Mouse (Mus musculus) myocyte (in vitro differentiated cells): ENCODE measurements at regions not wholly inside any gene's neighbourhood (a gene's known extent, or its start where the extent isn't known, plus 50 kb on each side); places are given as distances from the start of the nearest gene placed in this dataset.

Experiments
- H3K27me3 ChIP-seq: one replicate; pipeline ENCODE4 v1.6.1; 2011; ENCODE audit not compliant: control insufficient read depth, insufficient read depth, insufficient read length
- H3K36me3 ChIP-seq: one replicate; pipeline ENCODE4 v1.6.1; 2011; ENCODE audit not compliant: control insufficient read depth, insufficient read depth
- H3K4me2 ChIP-seq: one replicate; pipeline ENCODE4 v1.6.1; 2011; ENCODE audit warnings: low read depth, control low read depth
- H3K4me3 ChIP-seq: one replicate; pipeline ENCODE4 v1.5.1; 2011; ENCODE audit warnings: mild to moderate bottlenecking, control low read depth, moderate library complexity
- H3K79me2 ChIP-seq: one replicate; pipeline ENCODE4 v1.6.1; 2011; ENCODE audit not compliant: control insufficient read depth, insufficient read depth
- H3ac ChIP-seq: one replicate; pipeline ENCODE4 v1.6.1; 2011; ENCODE audit not compliant: control insufficient read depth, insufficient read length
- CEBPB ChIP-seq: IDR thresholded peaks from 2 replicates; pipeline ENCODE4 v1.6.1; 2011; ENCODE audit warnings: mild to moderate bottlenecking, moderate library complexity; ENCODE audit not compliant: poor library complexity, insufficient read depth, severe bottlenecking
- E2F4 ChIP-seq: IDR thresholded peaks from one replicate; pipeline ENCODE4 v1.6.1; 2011; ENCODE audit warnings: mild to moderate bottlenecking, control low read depth, moderate library complexity; ENCODE audit not compliant: insufficient read depth
- MAX ChIP-seq: IDR thresholded peaks from one replicate; pipeline ENCODE4 v1.6.1; 2011; ENCODE audit warnings: low read depth, mild to moderate bottlenecking, control low read depth
- MYOD1 ChIP-seq, 3 experiments: IDR thresholded peaks; one replicate each; pipeline ENCODE4 v1.6.1; 2011; ENCODE audit warnings: control low read depth in 2 of 3, low read depth in 2 of 3, mild to moderate bottlenecking in 2 of 3, moderate library complexity in 1 of 3; ENCODE audit not compliant: insufficient read length in 2 of 3, control insufficient read depth in 1 of 3
- MYOG ChIP-seq, 3 experiments: IDR thresholded peaks; one replicate each; pipeline ENCODE4 v1.6.1; 2011; ENCODE audit warnings: control low read depth in 2 of 3, low read depth in 2 of 3, mild to moderate bottlenecking in 2 of 3; ENCODE audit not compliant: insufficient read length in 2 of 3, control insufficient read depth in 1 of 3, insufficient read depth in 1 of 3
- POLR2A ChIP-seq: IDR thresholded peaks from one replicate; pipeline ENCODE4 v1.6.1; 2011; ENCODE audit warnings: low read depth, mild to moderate bottlenecking, control low read depth, moderate library complexity; ENCODE audit not compliant: insufficient read length
- POLR2AphosphoS2 ChIP-seq: IDR thresholded peaks from one replicate; pipeline ENCODE4 v1.6.1; 2011; ENCODE audit warnings: low read depth, control low read depth; ENCODE audit not compliant: insufficient read length
- REST ChIP-seq: IDR thresholded peaks from one replicate; pipeline ENCODE4 v1.6.1; 2011; ENCODE audit warnings: mild to moderate bottlenecking, control low read depth, moderate library complexity; ENCODE audit not compliant: insufficient read depth, insufficient read length
- SRF ChIP-seq: IDR thresholded peaks from one replicate; pipeline ENCODE4 v1.6.1; 2011; ENCODE audit warnings: low read depth; ENCODE audit not compliant: control insufficient read depth, insufficient read length
- TCF12 ChIP-seq: IDR thresholded peaks from one replicate; pipeline ENCODE4 v1.6.1; 2011; ENCODE audit warnings: mild to moderate bottlenecking, control low read depth; ENCODE audit not compliant: poor library complexity, insufficient read depth, severe bottlenecking
- TCF3 ChIP-seq: IDR thresholded peaks from one replicate; pipeline ENCODE4 v1.6.1; 2011; ENCODE audit warnings: low read depth, control low read depth; ENCODE audit not compliant: insufficient read length
- USF1 ChIP-seq: IDR thresholded peaks from one replicate; pipeline ENCODE4 v1.6.1; 2011; ENCODE audit warnings: low read depth, mild to moderate bottlenecking, control low read depth, moderate library complexity

GRCm38 (mm10) chr12:77823381-77824030, 370.5 kb upstream of the Gm6657 start:
- Histone ChIP-seq H3K4me2 (no peak overlapping the region), H3K79me2 (no peaks in the 10 kb centered on the region), H3ac (no peak overlapping the region), H3K27me3 (no peaks in the 10 kb centered on the region), H3K4me3 (no peak overlapping the region), H3K36me3 (no peaks in the 10 kb centered on the region)
- TF ChIP-seq POLR2AphosphoS2 (no peak), CEBPB (no peak), REST (no peak), MYOD1 (IDR thresholded peaks at IDR 0.05; ENCODE audit: control insufficient read depth in 1 of 3, insufficient read length in 2 of 3, low read depth in 2 of 3) (no peak), USF1 (no peak), MAX (no peak), TCF3 (no peak), MYOG (IDR thresholded peaks at IDR 0.05; ENCODE audit: control insufficient read depth in 1 of 3, insufficient read depth in 1 of 3, insufficient read length in 2 of 3, low read depth in 2 of 3) (no peak), SRF (no peak), TCF12 (no peak), E2F4 (no peak), POLR2A (no peak)

- Histone ChIP-seq H3K79me2 (no peaks in the 10 kb centered on the region), H3K27me3 (no peaks in the 10 kb centered on the region), H3K36me3 (no peaks in the 10 kb centered on the region), H3K4me2 (no peak overlapping the region), H3K4me3 (no peak overlapping the region), H3ac (no peak overlapping the region)
- TF ChIP-seq REST: no peak
- TF ChIP-seq SRF: no peak
- no peak for TF ChIP-seq CEBPB
- TF ChIP-seq MYOG (IDR thresholded peaks at IDR 0.05; ENCODE audit: control insufficient read depth in 1 of 3, insufficient read depth in 1 of 3, insufficient read length in 2 of 3, low read depth in 2 of 3): no peak
- TF ChIP-seq USF1: no peak
- TF ChIP-seq POLR2A: no peak
- TF ChIP-seq MYOD1 (IDR thresholded peaks at IDR 0.05; ENCODE audit: control insufficient read depth in 1 of 3, insufficient read length in 2 of 3, low read depth in 2 of 3): no peak
- TF ChIP-seq POLR2AphosphoS2: no peak
- TF ChIP-seq E2F4: no peak
- no peak for TF ChIP-seq TCF3
- TF ChIP-seq MAX: no peak
- TF ChIP-seq TCF12: no peak
Observed at GRCm38 (mm10) chr12:77833411-77834169, 360.5 kb upstream of the Gm6657 start.

DNA sequence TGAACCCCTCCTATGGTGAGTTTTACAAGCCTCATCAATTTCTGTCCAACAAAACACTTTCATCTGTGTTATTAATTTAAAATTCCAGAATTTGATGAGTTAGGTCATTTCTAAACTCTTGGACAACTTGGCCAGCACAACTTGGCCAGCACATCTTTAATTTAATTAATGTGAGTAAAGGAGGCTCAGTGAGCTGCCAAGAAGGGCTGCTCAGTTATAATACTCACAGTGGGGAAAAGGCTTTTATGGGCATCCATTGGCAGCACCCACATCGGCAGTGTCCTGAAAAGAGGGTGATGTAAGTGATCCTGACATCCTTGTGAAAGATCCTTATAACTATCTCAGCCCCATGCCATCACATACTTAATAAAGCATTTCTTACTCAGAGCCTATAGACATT, 359.2 kb upstream of the Gm6657 start:
- Histone ChIP-seq H3K27me3 (no peaks in the 10 kb centered on the region), H3K79me2 (no peaks in the 10 kb centered on the region), H3K36me3 (no peaks in the 10 kb centered on the region), H3K4me3 (no peak overlapping the region), H3K4me2 (no peak overlapping the region), H3ac (no peak overlapping the region)
- TF ChIP-seq POLR2AphosphoS2: no peak
- TF ChIP-seq MYOG (IDR thresholded peaks at IDR 0.05; ENCODE audit: control insufficient read depth in 1 of 3, insufficient read depth in 1 of 3, insufficient read length in 2 of 3, low read depth in 2 of 3): no peak
- TF ChIP-seq POLR2A: no peak
- no peak for TF ChIP-seq SRF
- TF ChIP-seq CEBPB: no peak

DNA sequence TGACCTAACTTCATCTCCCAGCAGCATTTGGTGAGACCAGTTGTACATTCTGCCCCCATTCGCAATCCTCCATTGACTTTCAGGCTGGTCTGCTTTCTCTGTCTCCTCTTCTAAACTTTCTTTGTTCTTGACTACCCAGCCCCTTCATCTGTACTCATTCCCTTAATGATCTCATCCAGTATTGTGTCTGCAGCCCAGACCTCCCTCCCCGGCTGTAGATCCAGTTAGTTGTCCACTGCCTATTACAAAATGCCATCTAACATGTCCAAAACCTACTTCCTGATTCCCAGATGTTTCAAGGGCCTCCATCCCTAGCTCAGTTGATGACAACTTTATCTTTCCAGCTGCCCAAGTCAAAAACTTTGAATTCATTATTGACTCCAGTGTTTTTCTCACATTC, 357.8 kb upstream of the Gm6657 start:
- no peak overlapping the region for H3K4me2 ChIP-seq
- TF ChIP-seq SRF: no peak
- TF ChIP-seq POLR2A: no peak
- no peak for TF ChIP-seq TCF12
- TF ChIP-seq REST: no peak
- no peak for TF ChIP-seq E2F4
- no peak for TF ChIP-seq USF1
- TF ChIP-seq MAX: no peak
- TF ChIP-seq POLR2AphosphoS2: no peak
- no peak for TF ChIP-seq CEBPB
- no peak for TF ChIP-seq MYOG (IDR thresholded peaks at IDR 0.05; ENCODE audit: control insufficient read depth in 1 of 3, insufficient read depth in 1 of 3, insufficient read length in 2 of 3, low read depth in 2 of 3)
- TF ChIP-seq TCF3: no peak
- TF ChIP-seq MYOD1 (IDR thresholded peaks at IDR 0.05; ENCODE audit: control insufficient read depth in 1 of 3, insufficient read length in 2 of 3, low read depth in 2 of 3): no peak
- no peak overlapping the region for H3K4me3 ChIP-seq
- no peaks in the 10 kb centered on the region for H3K36me3 ChIP-seq
- H3ac ChIP-seq: no peak overlapping the region
- no peaks in the 10 kb centered on the region for H3K79me2 ChIP-seq
- H3K27me3 ChIP-seq: no peaks in the 10 kb centered on the region
